Mouse (Mus musculus): ENCODE results near the gene Crybb1. TPM values are rescaled to one million over a fixed set of nuclear protein-coding genes. Genes with fewer than 3 reads are reported as not detected.

Crybb1 gene
- polyA plus RNA-seq, 1 experiment from 2014 or later = 2.9 TPM

DNA sequence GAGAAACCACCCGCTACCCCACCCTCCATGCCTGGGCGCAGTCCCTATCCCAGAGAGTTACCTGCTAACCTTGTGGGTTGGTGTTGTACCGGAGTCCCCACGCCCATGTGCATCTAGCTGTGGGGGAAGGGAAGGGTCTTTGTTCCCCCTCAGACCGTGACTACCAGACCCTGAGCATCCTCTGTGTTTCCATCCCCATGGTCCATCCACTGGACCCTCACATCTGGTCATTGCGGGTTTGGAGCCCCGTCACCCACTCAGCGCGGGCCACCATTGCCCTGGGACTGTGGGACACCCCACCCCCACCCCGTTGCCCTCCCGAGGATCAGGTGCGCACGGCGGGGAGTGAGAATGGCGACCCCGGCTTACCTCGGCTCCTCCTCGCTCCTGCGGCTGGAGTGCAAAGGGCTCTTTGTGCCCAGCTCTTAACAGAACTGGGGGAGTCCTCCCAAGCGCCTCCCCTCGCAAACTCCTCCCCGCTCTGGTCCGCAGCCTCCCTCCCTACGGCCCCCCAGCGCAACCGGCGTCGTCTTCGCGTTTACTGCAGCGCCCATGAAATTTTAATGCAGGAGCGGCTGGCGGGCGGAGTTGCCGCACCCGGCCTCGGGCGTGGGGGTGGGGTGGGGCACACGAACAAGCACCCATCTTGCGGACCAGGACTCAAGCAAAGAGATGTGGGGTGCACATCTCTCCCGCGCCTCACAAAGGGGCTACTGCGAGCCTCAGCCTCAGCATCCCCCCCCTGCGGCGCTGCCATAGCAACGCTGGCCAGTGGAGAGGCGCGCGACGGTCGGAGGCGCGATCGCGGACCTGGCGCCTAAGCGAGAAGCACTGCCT is 27.2 kb upstream of the Crybb1 start:
- Histone ChIP-seq H3K4me1 (ENCODE audit: control insufficient read depth, insufficient read depth, low read length) (peaks cover 13% of the 10 kb centered on the region), H3K27me3 (replicated peaks; ENCODE audit: control insufficient read depth, insufficient read depth, low read length) (peaks cover 45% of the 10 kb centered on the region), H3K27ac (ENCODE audit: low read length) (no peak overlapping the region), H3K4me3 (ENCODE audit: low read length) (peak overlapping the region; percentile 30), H3K36me3 (ENCODE audit: control insufficient read depth, insufficient read depth, low read length) (no peaks in the 10 kb centered on the region), H3K9ac (ENCODE audit: low read depth, low read length) (0 out of 2 replicates have a peak overlapping the region, but pooled peaks have one; percentile 21), H3K4me2 (ENCODE audit: low read depth, low read length) (peak overlapping the region; percentile 50), H3K9me3 (ENCODE audit: control insufficient read depth, low read length) (no peaks in the 10 kb centered on the region)
- under 1% methylated on average over 57 of the region's 57 CpGs for WGBS
- peak; percentile 62 for ATAC-seq

GRCm38 (mm10) chr5:112235806-112236205 is 19.8 kb upstream of the Crybb1 start:
- H3K36me3 ChIP-seq (ENCODE audit: control insufficient read depth, insufficient read depth, low read length) = no peaks in the 10 kb centered on the region
- no peaks in the 10 kb centered on the region for H3K9me3 ChIP-seq (ENCODE audit: control insufficient read depth, low read length)
- no peak overlapping the region for H3K9ac ChIP-seq (ENCODE audit: low read depth, low read length)
- H3K27me3 ChIP-seq (replicated peaks; ENCODE audit: control insufficient read depth, insufficient read depth, low read length) = no peaks in the 10 kb centered on the region
- peaks cover 18% of the 10 kb centered on the region; the same call in 1 of the 2 replicates for H3K4me1 ChIP-seq (ENCODE audit: control insufficient read depth, insufficient read depth, low read length)
- ATAC-seq = no peak
- no peak overlapping the region for H3K4me2 ChIP-seq (ENCODE audit: low read depth, low read length)
- 74% methylated on average over 5 of the region's 5 CpGs for WGBS
- H3K27ac ChIP-seq (ENCODE audit: low read length) = no peak overlapping the region
- H3K4me3 ChIP-seq (ENCODE audit: low read length) = no peak overlapping the region

GRCm38 (mm10) chr5:112236631-112237030 is 19.0 kb upstream of the Crybb1 start:
- 53% methylated on average over 2 of the region's 2 CpGs for WGBS
- ATAC-seq = no peak
- Histone ChIP-seq H3K9me3 (ENCODE audit: control insufficient read depth, low read length) (no peaks in the 10 kb centered on the region), H3K4me1 (ENCODE audit: control insufficient read depth, insufficient read depth, low read length) (peaks cover 18% of the 10 kb centered on the region; the same call in 1 of the 2 replicates), H3K27me3 (replicated peaks; ENCODE audit: control insufficient read depth, insufficient read depth, low read length) (no peaks in the 10 kb centered on the region), H3K4me2 (ENCODE audit: low read depth, low read length) (no peak overlapping the region), H3K9ac (ENCODE audit: low read depth, low read length) (no peak overlapping the region), H3K27ac (ENCODE audit: low read length) (peak overlapping the region; percentile 72), H3K4me3 (ENCODE audit: low read length) (no peak overlapping the region), H3K36me3 (ENCODE audit: control insufficient read depth, insufficient read depth, low read length) (no peaks in the 10 kb centered on the region)

DNA sequence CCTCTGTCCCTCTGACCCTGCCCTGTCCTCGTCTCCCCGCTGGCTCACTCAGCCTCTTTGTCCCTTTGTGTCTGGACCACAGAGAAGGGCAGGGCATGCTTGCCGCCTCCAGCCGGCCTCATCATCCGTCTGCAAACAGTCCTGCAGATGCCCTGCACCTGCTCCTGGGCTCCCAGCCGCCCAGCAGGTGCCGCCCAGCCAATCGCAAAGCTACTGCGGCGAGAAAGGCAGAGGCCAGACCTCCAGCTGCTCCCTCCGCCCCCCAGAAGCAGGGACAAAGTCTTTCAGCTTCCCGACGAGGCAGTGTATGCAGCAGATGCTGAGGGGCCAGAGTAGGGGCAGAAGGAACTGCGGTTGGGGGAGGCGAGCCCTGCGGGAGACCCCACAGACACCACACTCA is 18.2 kb upstream of the Crybb1 start:
- Histone ChIP-seq H3K4me2 (ENCODE audit: low read depth, low read length) (peak overlapping the region; percentile 19), H3K9me3 (ENCODE audit: control insufficient read depth, low read length) (no peaks in the 10 kb centered on the region), H3K36me3 (ENCODE audit: control insufficient read depth, insufficient read depth, low read length) (no peaks in the 10 kb centered on the region), H3K4me3 (ENCODE audit: low read length) (no peak overlapping the region), H3K9ac (ENCODE audit: low read depth, low read length) (peak overlapping the region; percentile 41; the same call in 1 of the 2 replicates), H3K27ac (ENCODE audit: low read length) (peak overlapping the region; percentile 72), H3K27me3 (replicated peaks; ENCODE audit: control insufficient read depth, insufficient read depth, low read length) (no peaks in the 10 kb centered on the region), H3K4me1 (ENCODE audit: control insufficient read depth, insufficient read depth, low read length) (peaks cover 18% of the 10 kb centered on the region; the same call in 1 of the 2 replicates)
- ATAC-seq = peak; percentile 85
- 3% methylated on average over 16 of the region's 16 CpGs for WGBS

DNA sequence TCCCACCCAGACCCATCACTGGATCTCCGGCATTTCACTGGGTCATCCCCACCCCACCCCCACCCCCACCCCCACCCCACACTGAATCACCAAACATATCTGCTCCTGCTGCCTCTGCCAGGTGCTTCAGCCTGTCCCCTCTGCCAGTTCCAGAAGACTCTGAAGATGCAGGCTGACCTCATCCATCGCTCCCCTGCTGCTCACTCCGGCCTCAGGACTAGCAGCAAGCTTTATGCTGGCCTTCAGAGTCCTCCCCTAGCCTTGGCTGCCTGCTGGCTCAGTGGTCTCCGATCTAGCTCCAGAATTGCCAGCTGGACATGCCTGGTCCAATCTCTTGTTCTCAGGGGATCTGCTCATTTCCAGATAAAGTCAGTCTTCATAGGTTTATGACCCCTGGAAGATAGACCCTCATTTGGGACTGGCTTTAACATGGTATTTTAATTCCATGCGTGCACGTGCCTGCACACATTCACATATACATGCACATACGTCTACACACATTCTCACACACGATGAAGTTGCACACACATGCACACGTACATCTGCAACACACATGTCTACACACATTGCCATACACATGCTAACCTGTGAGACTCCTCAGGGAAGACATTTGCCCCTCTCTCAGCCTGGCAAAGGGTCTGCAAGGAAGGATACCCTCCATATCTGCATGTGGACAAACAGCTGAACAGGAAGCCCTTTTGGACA is 17.6 kb upstream of the Crybb1 start:
- Histone ChIP-seq H3K9ac (ENCODE audit: low read depth, low read length) (0 out of 2 replicates have a peak overlapping the region, but pooled peaks have one; percentile 41), H3K27ac (ENCODE audit: low read length) (0 out of 2 replicates have a peak overlapping the region, but pooled peaks have one; percentile 36), H3K9me3 (ENCODE audit: control insufficient read depth, low read length) (no peaks in the 10 kb centered on the region), H3K36me3 (ENCODE audit: control insufficient read depth, insufficient read depth, low read length) (no peaks in the 10 kb centered on the region), H3K4me1 (ENCODE audit: control insufficient read depth, insufficient read depth, low read length) (peaks cover 18% of the 10 kb centered on the region; the same call in 1 of the 2 replicates), H3K27me3 (replicated peaks; ENCODE audit: control insufficient read depth, insufficient read depth, low read length) (no peaks in the 10 kb centered on the region), H3K4me3 (ENCODE audit: low read length) (no peak overlapping the region), H3K4me2 (ENCODE audit: low read depth, low read length) (peak overlapping the region; percentile 19; the same call in 1 of the 2 replicates)
- no peak for ATAC-seq
- WGBS = 49% methylated on average over 9 of the region's 9 CpGs

DNA sequence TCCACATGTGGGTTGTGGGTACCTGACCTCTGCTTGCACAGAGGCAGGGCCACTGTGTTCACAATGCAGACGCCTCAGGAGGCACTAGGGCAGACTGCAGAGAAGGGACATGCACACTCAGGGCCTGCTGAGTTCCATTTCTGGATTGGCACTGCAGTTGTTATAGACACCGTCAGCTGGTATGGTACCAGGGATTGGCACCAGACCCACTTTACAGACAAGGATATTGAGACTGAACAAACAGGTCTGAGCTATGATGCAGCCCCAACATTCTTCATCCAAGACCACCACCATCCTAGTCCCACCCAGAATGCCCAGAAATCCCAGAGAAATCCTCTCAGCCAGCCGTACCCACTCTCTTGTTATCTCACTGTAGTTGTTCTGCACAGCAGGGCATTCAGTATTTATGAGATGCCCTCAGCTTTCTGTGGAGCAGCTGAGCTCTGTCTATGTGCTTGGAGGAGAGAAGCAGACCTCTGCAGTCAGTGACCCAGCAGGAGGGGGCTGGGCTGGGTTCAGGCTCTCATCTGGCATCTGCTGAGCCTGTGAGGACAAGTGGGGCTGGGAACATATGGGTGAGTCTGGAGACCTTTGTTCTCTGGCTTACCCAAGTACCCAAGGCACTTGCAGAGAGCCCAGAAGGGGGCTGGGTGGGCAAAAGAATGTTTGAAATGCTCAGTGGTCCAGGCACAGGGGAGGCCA is 16.7 kb upstream of the Crybb1 start:
- ATAC-seq = no peak

GRCm38 (mm10) chr5:112240761-112241160 is 14.9 kb upstream of the Crybb1 start:
- Histone ChIP-seq H3K4me2 (ENCODE audit: low read depth, low read length) (no peak overlapping the region), H3K36me3 (ENCODE audit: control insufficient read depth, insufficient read depth, low read length) (no peaks in the 10 kb centered on the region), H3K4me3 (ENCODE audit: low read length) (peak overlapping the region; percentile 17; the same call in 1 of the 2 replicates), H3K9me3 (ENCODE audit: control insufficient read depth, low read length) (no peaks in the 10 kb centered on the region), H3K27ac (ENCODE audit: low read length) (no peak overlapping the region), H3K4me1 (ENCODE audit: control insufficient read depth, insufficient read depth, low read length) (peaks cover 18% of the 10 kb centered on the region; the same call in 1 of the 2 replicates), H3K9ac (ENCODE audit: low read depth, low read length) (no peak overlapping the region), H3K27me3 (replicated peaks; ENCODE audit: control insufficient read depth, insufficient read depth, low read length) (no peaks in the 10 kb centered on the region)
- WGBS = 3% methylated on average over 10 of the region's 10 CpGs
- ATAC-seq = peak; percentile 29

More for the DNA sequence above, 16.7 kb upstream of the Crybb1 start:
- Histone ChIP-seq H3K27me3 (replicated peaks; ENCODE audit: control insufficient read depth, insufficient read depth, low read length) (no peaks in the 10 kb centered on the region), H3K9ac (ENCODE audit: low read depth, low read length) (no peak overlapping the region), H3K27ac (ENCODE audit: low read length) (no peak overlapping the region; the same call in 1 of the 2 replicates), H3K4me3 (ENCODE audit: low read length) (no peak overlapping the region), H3K9me3 (ENCODE audit: control insufficient read depth, low read length) (no peaks in the 10 kb centered on the region), H3K36me3 (ENCODE audit: control insufficient read depth, insufficient read depth, low read length) (no peaks in the 10 kb centered on the region), H3K4me2 (ENCODE audit: low read depth, low read length) (no peak overlapping the region), H3K4me1 (ENCODE audit: control insufficient read depth, insufficient read depth, low read length) (peaks cover 18% of the 10 kb centered on the region; the same call in 1 of the 2 replicates)
- WGBS = 66% methylated on average over 3 of the region's 3 CpGs

DNA sequence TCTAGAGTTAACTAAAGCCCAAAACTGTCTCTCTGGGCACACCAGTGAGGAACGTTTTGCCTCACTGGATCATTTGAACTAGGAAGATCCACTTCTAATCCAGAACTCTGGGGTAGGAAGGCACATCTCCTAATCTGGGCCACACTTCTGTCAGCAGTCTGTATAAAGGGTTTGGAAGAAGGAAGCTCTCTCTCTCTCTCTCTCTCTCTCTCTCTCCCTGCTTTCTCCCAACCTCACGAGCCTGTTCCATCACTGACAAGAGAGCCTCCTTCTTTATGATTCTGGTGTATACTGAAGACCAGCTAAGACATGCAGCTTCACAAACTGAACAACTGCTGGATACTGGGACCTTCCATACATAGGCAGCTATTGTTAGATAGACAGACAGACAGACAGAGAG is 13.8 kb upstream of the Crybb1 start:
- H3K27ac ChIP-seq (ENCODE audit: low read length) = no peak overlapping the region
- no peaks in the 10 kb centered on the region for H3K27me3 ChIP-seq (replicated peaks; ENCODE audit: control insufficient read depth, insufficient read depth, low read length)
- 80% methylated on average over 2 of the region's 2 CpGs for WGBS
- ATAC-seq = no peak
- no peak overlapping the region for H3K9ac ChIP-seq (ENCODE audit: low read depth, low read length)
- H3K36me3 ChIP-seq (ENCODE audit: control insufficient read depth, insufficient read depth, low read length) = no peaks in the 10 kb centered on the region
- H3K4me2 ChIP-seq (ENCODE audit: low read depth, low read length) = no peak overlapping the region
- no peaks in the 10 kb centered on the region for H3K9me3 ChIP-seq (ENCODE audit: control insufficient read depth, low read length)
- H3K4me1 ChIP-seq (ENCODE audit: control insufficient read depth, insufficient read depth, low read length) = peaks cover 18% of the 10 kb centered on the region; the same call in 1 of the 2 replicates
- H3K4me3 ChIP-seq (ENCODE audit: low read length) = no peak overlapping the region

DNA sequence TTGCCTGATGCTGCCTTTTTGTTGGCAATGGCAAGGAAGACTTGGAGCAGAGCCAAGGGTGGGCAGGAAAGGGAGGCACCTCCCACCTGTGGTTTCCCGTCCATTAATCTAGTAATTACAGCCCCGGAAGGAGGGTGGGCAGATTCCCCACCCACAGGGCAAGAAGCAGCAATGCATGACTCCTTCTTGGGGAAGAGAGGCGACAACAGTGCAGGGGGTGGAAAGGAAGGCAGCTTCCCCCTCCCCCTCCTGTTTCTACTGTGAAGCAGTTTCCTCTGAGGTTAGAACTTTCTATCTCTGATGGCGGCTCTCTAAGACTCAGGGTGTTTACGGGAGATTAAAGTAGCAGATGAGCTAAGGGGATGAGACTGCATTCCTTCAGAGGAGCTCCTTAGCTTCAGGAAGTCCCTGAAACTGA is 13.2 kb upstream of the Crybb1 start:
- Histone ChIP-seq H3K9ac (ENCODE audit: low read depth, low read length) (no peak overlapping the region), H3K9me3 (ENCODE audit: control insufficient read depth, low read length) (no peaks in the 10 kb centered on the region), H3K27ac (ENCODE audit: low read length) (no peak overlapping the region), H3K36me3 (ENCODE audit: control insufficient read depth, insufficient read depth, low read length) (no peaks in the 10 kb centered on the region), H3K4me1 (ENCODE audit: control insufficient read depth, insufficient read depth, low read length) (peaks cover 13% of the 10 kb centered on the region; the same call in 1 of the 2 replicates), H3K4me3 (ENCODE audit: low read length) (no peak overlapping the region), H3K4me2 (ENCODE audit: low read depth, low read length) (no peak overlapping the region), H3K27me3 (replicated peaks; ENCODE audit: control insufficient read depth, insufficient read depth, low read length) (no peaks in the 10 kb centered on the region)
- ATAC-seq = no peak
- WGBS = 61% methylated on average over 5 of the region's 5 CpGs

Measured in intestine, embryonic 16.5 days (tissue).